ENCODE assay signal across 21 mouse cellular contexts in the genomic region with DNA sequence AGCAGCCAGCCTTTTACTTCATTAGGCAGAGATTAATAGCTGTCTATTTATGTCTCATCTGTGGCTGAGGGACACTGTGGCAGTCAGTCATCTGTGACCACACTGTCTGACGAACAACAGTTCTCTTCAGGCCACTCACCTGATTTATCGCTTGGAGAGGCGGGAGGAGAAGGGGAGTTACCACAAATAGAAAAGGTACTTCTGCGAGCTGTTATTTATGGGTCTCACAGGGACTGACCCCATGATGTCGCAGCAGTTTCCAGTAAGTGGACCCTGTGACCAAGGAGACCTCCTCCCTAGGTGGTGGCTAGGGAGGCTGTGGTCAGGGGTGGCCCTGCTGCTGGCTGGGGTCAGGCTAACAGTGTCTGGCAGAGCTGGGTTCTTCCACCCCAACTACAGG.
A peak's percentile ranks its signal among the peaks of the same experiment; 100 is the strongest.
DNase-seq lines count a peak whose midpoint lies in the region; ATAC-seq lines count a peak whose summit lies in the region.
"Had no signal": no experiment of that assay in that cellular context is flagged by ENCODE, and none has a peak within 500 bp of the region (broad histone marks: within the 10 kb centered on the region; RNA-seq: fewer than 3 reads in every experiment).

No protein-coding gene starts in this region.

- H3K4me3 ChIP-seq in kidney, embryonic 15.5 days (replicated peaks), result no peak overlapping the region
- H3K4me3 ChIP-seq in neural tube, embryonic 15.5 days (replicated peaks), result no peak overlapping the region
- no peak overlapping the region for H3K4me3 ChIP-seq in forebrain, embryonic 16.5 days (replicated peaks; ENCODE audit: low read length)
- H3K4me3 ChIP-seq: forebrain, embryonic 12.5 days; layer of hippocampus, adult 2 months; midbrain, embryonic 12.5 days had no signal

- H3K9me3 ChIP-seq in kidney, embryonic 15.5 days (replicated peaks), result no peaks in the 10 kb centered on the region
- no peaks in the 10 kb centered on the region for H3K9me3 ChIP-seq in neural tube, embryonic 15.5 days (replicated peaks)
- no peaks in the 10 kb centered on the region for H3K9me3 ChIP-seq in forebrain, embryonic 16.5 days (ENCODE audit: control insufficient read depth, low read length)
- H3K9me3 ChIP-seq: forebrain, embryonic 12.5 days; G1E; midbrain, embryonic 12.5 days had no signal

- no peak overlapping the region for H3K27ac ChIP-seq in kidney, embryonic 15.5 days
- H3K27ac ChIP-seq in neural tube, embryonic 15.5 days (replicated peaks), result no peak overlapping the region
- H3K27ac ChIP-seq in forebrain, embryonic 16.5 days (ENCODE audit: low read length), result no peak overlapping the region
- H3K27ac ChIP-seq: forebrain, embryonic 12.5 days; hindbrain, postnatal 0 days; layer of hippocampus, adult 2 months; midbrain, embryonic 12.5 days had no signal

- ATAC-seq in kidney, embryonic 15.5 days (replicated peaks; ENCODE audit: low FRiP score), result peak; percentile 76
- ATAC-seq in neural tube, embryonic 15.5 days (ENCODE audit: low FRiP score), result 0 out of 2 replicates have a peak, but pooled peaks have one; percentile 21
- ATAC-seq in forebrain, embryonic 16.5 days, result no peak
- ATAC-seq: hindbrain, postnatal 0 days had no signal

- intact Hi-C loops in heart, postnatal 10 days (cut with DNase I), result loop anchor here (10.0 kb wide), 2 partner anchors 133 to 403 kb away; no protein-coding TSS in a partner anchor

- H3K36me3 ChIP-seq in kidney, embryonic 15.5 days, result no peaks in the 10 kb centered on the region
- no peaks in the 10 kb centered on the region for H3K36me3 ChIP-seq in neural tube, embryonic 15.5 days
- no peaks in the 10 kb centered on the region for H3K36me3 ChIP-seq in forebrain, embryonic 16.5 days (ENCODE audit: control insufficient read depth, insufficient read depth)
- H3K36me3 ChIP-seq: forebrain, embryonic 12.5 days; G1E; midbrain, embryonic 12.5 days had no signal

- H3K27me3 ChIP-seq in kidney, embryonic 15.5 days, result peaks cover 58% of the 10 kb centered on the region
- H3K27me3 ChIP-seq in neural tube, embryonic 15.5 days (replicated peaks), result no peaks in the 10 kb centered on the region
- H3K27me3 ChIP-seq in forebrain, embryonic 16.5 days (replicated peaks; ENCODE audit: control insufficient read depth, insufficient read depth, low read length), result no peaks in the 10 kb centered on the region
- H3K27me3 ChIP-seq: forebrain, embryonic 12.5 days had no signal

- H3K4me2 ChIP-seq in kidney, embryonic 15.5 days, result no peak overlapping the region
- no peak overlapping the region for H3K4me2 ChIP-seq in neural tube, embryonic 15.5 days
- no peak overlapping the region for H3K4me2 ChIP-seq in forebrain, embryonic 16.5 days (ENCODE audit: low read length)
- H3K4me2 ChIP-seq: forebrain, embryonic 12.5 days; liver, embryonic 11.5 days; lung, embryonic 14.5 days; midbrain, embryonic 12.5 days had no signal

- no peak for DNase-seq in kidney, adult 11 months
- DNase-seq in heart, adult 9 months (ENCODE audit: low spot score in 2 of 2), result peak; percentile 70 to 75
- peak; percentile 51 to 73 for DNase-seq in heart, postnatal 10 days
- DNase-seq in spleen, adult 18-20 months, result no peak
- no peak for DNase-seq in right cerebral cortex, postnatal 4 days
- DNase-seq: embryo, embryonic 11 days; kidney, postnatal 10 days; left cerebral cortex, postnatal 4 days; lung, embryonic 14.5 days; lung, postnatal 4 days; right cerebral cortex, adult 18-20 months; thymus, postnatal 14 days had no signal

- 28% methylated on average over 5 of the region's 5 CpGs for WGBS in kidney, embryonic 15.5 days
- 38% methylated on average over 5 of the region's 5 CpGs for WGBS in neural tube, embryonic 15.5 days
- WGBS in forebrain, embryonic 16.5 days, result 87% methylated on average over 5 of the region's 5 CpGs

- H3K9ac ChIP-seq in kidney, embryonic 15.5 days, result no peak overlapping the region
- H3K9ac ChIP-seq in neural tube, embryonic 15.5 days (replicated peaks), result no peak overlapping the region
- H3K9ac ChIP-seq in forebrain, embryonic 16.5 days (replicated peaks; ENCODE audit: low read depth, low read length), result no peak overlapping the region
- H3K9ac ChIP-seq: forebrain, embryonic 12.5 days; lung, embryonic 14.5 days; midbrain, embryonic 12.5 days had no signal

- H3K4me1 ChIP-seq in kidney, embryonic 15.5 days, result peaks cover 12% of the 10 kb centered on the region
- no peaks in the 10 kb centered on the region for H3K4me1 ChIP-seq in neural tube, embryonic 15.5 days
- no peaks in the 10 kb centered on the region for H3K4me1 ChIP-seq in forebrain, embryonic 16.5 days (replicated peaks; ENCODE audit: control insufficient read depth, insufficient read depth, low read length)
- H3K4me1 ChIP-seq: forebrain, embryonic 12.5 days; midbrain, embryonic 12.5 days had no signal

Comparison
In these comparisons a context has a peak if more than half of its experiments do, and no peak if none do; other contexts are left out.
1. DNase-seq: peak in heart, adult 9 months (2 of 2) and heart, postnatal 10 days (2 of 2); none in kidney, adult 11 months (single experiment), spleen, adult 18-20 months (0 of 2) and right cerebral cortex, postnatal 4 days (single experiment).